Mouse (Mus musculus): ENCODE measurements around the gene Hecw2. TPM values are rescaled to one million over a fixed set of nuclear protein-coding genes. Genes with fewer than 3 reads are reported as not detected.

The Hecw2 gene
- polyA plus RNA-seq, 1 experiment from 2014 or later: 3.2 TPM

DNA sequence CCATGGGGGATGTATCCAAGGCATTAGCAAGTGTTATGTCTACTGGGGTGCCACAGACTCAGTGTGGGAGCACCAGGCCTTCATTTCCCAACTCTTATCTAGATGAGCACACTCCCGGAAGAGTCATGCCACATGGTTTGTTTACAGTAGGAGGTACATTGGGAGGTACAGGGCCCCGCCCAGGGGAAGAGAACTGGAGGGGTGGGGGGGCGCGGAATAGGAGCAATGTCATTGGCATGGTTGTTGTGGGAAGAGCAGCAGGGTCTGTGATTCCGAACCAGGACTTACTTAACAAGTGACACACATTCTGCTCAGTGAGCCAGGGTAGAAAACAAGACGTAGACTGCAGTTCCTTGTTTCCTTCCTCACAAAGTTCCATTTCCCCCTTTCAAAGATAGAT lies 344.1 kb downstream of the Hecw2 start:
- no peak overlapping the region for H3K4me2 ChIP-seq (replicated peaks; ENCODE audit: low read depth, low read length)
- no peak for ATAC-seq (ENCODE audit: low FRiP score, low TSS enrichment)
- no peak overlapping the region for H3K4me3 ChIP-seq (ENCODE audit: low read length)
- no peak overlapping the region for H3K27ac ChIP-seq (ENCODE audit: low read length)
- no peak overlapping the region for H3K9ac ChIP-seq (replicated peaks; ENCODE audit: low read length)
- peaks cover 2% of the 10 kb centered on the region; the same call in 1 of the 2 replicates for H3K4me1 ChIP-seq (ENCODE audit: insufficient read depth, low read length)
- no peaks in the 10 kb centered on the region for H3K9me3 ChIP-seq (ENCODE audit: low read length)
- no peaks in the 10 kb centered on the region for H3K27me3 ChIP-seq (ENCODE audit: insufficient read depth, low read length)
- 83% methylated on average over 6 of the region's 6 CpGs for WGBS
- H3K36me3 ChIP-seq (ENCODE audit: insufficient read depth, low read length): no peaks in the 10 kb centered on the region

DNA sequence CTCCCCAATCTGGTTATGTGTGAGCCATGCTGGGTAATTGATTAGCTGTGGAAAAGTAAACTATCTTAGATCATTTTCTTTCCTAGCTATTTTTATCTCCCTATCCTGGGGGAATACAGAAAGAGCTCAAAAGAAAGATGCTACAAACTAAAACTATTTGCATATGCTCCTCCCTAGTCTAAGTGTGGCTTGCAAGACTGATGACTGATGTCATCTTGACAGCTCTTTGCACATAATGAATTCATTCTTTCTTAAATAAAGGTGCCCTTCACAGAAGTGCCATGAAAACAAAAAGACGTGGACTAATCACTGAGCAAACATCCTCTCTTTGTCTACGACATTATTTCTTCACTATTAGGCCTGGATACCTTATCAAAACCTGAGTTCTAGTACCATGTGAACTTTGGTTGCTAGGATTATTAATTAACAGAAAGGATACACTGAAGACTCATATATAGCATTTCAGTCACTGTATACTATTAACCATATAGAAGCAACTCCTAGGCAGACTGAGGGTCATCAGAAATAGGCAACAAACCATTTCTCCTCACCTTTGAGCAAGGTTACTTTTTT lies 348.2 kb downstream of the Hecw2 start:
- ATAC-seq (ENCODE audit: low FRiP score, low TSS enrichment): no peak
- Histone ChIP-seq H3K27ac (ENCODE audit: low read length) (peak overlapping the region; percentile 37; the same call in 1 of the 2 replicates), H3K9ac (replicated peaks; ENCODE audit: low read length) (no peak overlapping the region), H3K36me3 (ENCODE audit: insufficient read depth, low read length) (no peaks in the 10 kb centered on the region), H3K4me1 (ENCODE audit: insufficient read depth, low read length) (peaks cover 7% of the 10 kb centered on the region; the same call in 1 of the 2 replicates), H3K4me3 (ENCODE audit: low read length) (no peak overlapping the region), H3K27me3 (ENCODE audit: insufficient read depth, low read length) (no peaks in the 10 kb centered on the region), H3K9me3 (ENCODE audit: low read length) (no peaks in the 10 kb centered on the region), H3K4me2 (replicated peaks; ENCODE audit: low read depth, low read length) (no peak overlapping the region)
- WGBS: 77% methylated on average over 2 of the region's 2 CpGs

DNA sequence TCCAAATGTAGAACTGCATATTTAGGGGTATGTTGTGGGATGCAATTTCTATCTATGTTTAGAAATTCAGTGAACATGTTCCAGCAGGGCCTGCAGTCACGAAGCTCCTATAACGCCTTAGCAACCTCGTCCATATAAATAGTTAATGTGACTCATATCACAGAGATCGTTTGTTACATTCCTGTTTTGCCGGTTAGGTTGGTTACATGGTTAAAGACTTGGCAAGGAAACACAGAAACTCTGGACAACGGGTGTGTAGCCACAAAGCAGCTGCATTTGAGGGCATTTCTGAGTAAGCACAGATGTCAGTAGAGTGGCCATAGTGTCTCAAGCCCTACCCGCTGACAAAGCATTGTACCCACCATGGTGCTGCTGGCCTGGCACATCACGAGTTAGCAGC lies 349.1 kb downstream of the Hecw2 start:
- no peak overlapping the region for H3K4me3 ChIP-seq (ENCODE audit: low read length)
- 66% methylated on average over 8 of the region's 8 CpGs for WGBS

DNA sequence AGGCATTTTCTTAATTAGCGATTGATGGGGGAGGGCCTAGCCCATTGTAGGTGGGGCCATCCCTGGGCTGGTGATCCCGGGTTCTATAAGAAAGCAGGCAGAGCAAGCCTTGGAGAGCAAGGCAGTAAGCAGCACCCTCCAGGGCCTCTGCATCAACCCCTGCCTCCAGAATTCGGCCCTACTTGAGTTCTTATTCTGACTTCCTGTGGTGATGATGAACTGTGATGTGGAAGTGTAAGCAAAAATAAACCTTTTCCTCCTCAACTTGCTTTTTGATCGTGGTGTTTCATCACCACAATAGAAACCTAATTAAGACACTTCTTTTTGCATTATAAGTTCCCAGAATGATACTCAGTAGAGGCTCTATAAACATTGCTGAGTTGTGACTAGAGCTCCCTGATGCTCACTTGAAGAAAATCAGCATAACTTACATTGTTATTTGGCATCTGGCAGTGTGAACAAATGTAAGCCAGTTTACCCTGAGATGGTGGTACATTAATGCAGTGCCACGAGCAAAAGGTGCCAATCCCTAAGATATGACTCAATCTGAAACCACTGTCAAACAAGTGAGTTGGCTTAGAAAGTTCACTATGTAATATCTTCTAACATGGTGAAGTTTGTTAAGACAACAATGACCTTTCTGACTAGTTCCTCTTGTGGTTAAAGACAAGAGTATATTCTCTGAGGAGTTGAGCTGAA lies 349.9 kb downstream of the Hecw2 start:
- 0 out of 2 replicates have a peak, but pooled peaks have one; percentile 24 for ATAC-seq (ENCODE audit: low FRiP score, low TSS enrichment)
- H3K9me3 ChIP-seq (ENCODE audit: low read length): no peaks in the 10 kb centered on the region
- peak overlapping the region; percentile 61 for H3K27ac ChIP-seq (ENCODE audit: low read length)
- 70% methylated on average over 5 of the region's 5 CpGs for WGBS
- no peaks in the 10 kb centered on the region for H3K27me3 ChIP-seq (ENCODE audit: insufficient read depth, low read length)
- peaks cover 7% of the 10 kb centered on the region; the same call in 1 of the 2 replicates for H3K4me1 ChIP-seq (ENCODE audit: insufficient read depth, low read length)
- no peak overlapping the region for H3K9ac ChIP-seq (replicated peaks; ENCODE audit: low read length)
- no peak overlapping the region for H3K4me2 ChIP-seq (replicated peaks; ENCODE audit: low read depth, low read length)
- no peak overlapping the region for H3K4me3 ChIP-seq (ENCODE audit: low read length)
- no peaks in the 10 kb centered on the region for H3K36me3 ChIP-seq (ENCODE audit: insufficient read depth, low read length)

More for the DNA sequence above, 349.1 kb downstream of the Hecw2 start:
- no peaks in the 10 kb centered on the region for H3K9me3 ChIP-seq (ENCODE audit: low read length)
- H3K9ac ChIP-seq (replicated peaks; ENCODE audit: low read length): no peak overlapping the region
- peak; percentile 64; the same call in 1 of the 2 replicates for ATAC-seq (ENCODE audit: low FRiP score, low TSS enrichment)
- no peak overlapping the region for H3K4me2 ChIP-seq (replicated peaks; ENCODE audit: low read depth, low read length)
- H3K27ac ChIP-seq (ENCODE audit: low read length): peak overlapping the region; percentile 37
- H3K27me3 ChIP-seq (ENCODE audit: insufficient read depth, low read length): no peaks in the 10 kb centered on the region
- H3K4me1 ChIP-seq (ENCODE audit: insufficient read depth, low read length): peaks cover 7% of the 10 kb centered on the region; the same call in 1 of the 2 replicates
- no peaks in the 10 kb centered on the region for H3K36me3 ChIP-seq (ENCODE audit: insufficient read depth, low read length)

DNA sequence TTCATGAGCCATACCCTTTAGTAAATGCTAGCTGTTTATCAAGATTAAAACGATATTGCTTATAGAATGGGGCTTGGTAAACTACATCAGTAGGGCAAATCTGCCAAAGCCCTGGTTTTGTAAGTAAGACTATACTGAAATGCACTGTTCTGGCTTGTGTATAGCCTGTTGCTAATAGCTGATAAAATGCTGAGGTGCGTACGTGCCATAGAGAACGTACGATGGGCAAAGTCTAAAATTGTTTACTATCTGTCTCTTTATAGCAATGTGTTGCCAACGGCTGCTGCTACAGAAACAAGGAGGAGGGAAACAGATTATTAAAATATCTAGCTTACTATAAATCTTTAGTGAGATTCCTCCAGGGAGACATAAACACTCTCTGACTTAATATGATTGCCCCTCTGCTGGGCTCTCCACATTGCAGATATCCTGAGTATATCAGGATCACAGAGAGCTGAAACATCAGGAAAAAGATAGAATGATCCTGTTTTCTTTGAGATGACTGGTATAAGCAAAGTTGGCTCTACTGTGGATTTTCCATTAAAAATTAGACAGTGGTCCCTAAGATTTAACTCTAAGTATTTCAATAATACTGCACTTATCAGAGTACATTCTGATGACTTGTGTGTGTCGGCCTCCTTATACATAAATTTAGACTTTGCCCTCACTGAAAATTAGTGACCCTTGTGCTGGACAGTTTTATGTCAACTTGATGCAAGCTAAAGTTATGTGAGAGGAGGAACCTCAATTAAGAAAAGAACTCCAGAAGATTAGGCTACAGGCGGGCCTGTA lies 350.6 kb downstream of the Hecw2 start:
- 68% methylated on average over 8 of the region's 8 CpGs for WGBS
- no peaks in the 10 kb centered on the region for H3K36me3 ChIP-seq (ENCODE audit: insufficient read depth, low read length)
- no peak overlapping the region for H3K4me2 ChIP-seq (replicated peaks; ENCODE audit: low read depth, low read length)
- peak overlapping the region; percentile 61; the same call in 1 of the 2 replicates for H3K27ac ChIP-seq (ENCODE audit: low read length)
- 0 out of 2 replicates have a peak, but pooled peaks have one; percentile 29 for ATAC-seq (ENCODE audit: low FRiP score, low TSS enrichment)
- no peak overlapping the region for H3K9ac ChIP-seq (replicated peaks; ENCODE audit: low read length)
- no peaks in the 10 kb centered on the region for H3K9me3 ChIP-seq (ENCODE audit: low read length)
- no peaks in the 10 kb centered on the region for H3K27me3 ChIP-seq (ENCODE audit: insufficient read depth, low read length)
- peaks cover 7% of the 10 kb centered on the region; the same call in 1 of the 2 replicates for H3K4me1 ChIP-seq (ENCODE audit: insufficient read depth, low read length)
- H3K4me3 ChIP-seq (ENCODE audit: low read length): no peak overlapping the region

DNA sequence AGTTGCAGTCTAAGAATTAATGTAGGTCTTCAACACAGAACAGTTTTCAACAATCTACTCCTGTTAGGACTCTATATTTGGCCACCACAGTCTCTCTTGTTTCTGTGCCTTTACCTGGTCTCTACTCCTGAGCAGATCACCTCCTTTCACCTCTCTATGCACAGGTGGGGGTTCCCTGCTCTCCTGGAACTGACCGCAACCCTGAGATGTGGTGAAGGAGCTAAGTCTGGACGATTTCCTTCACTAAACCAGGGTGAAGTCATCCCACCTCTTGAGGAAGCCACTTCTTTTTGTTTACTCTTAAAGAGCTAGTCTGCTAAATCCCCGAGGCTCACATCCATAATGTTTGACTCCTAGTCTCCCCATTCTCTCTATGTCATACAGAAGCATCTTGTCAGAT lies 351.9 kb downstream of the Hecw2 start:
- WGBS: 77% methylated on average over 3 of the region's 3 CpGs
- peaks cover 7% of the 10 kb centered on the region; the same call in 1 of the 2 replicates for H3K4me1 ChIP-seq (ENCODE audit: insufficient read depth, low read length)
- no peaks in the 10 kb centered on the region for H3K27me3 ChIP-seq (ENCODE audit: insufficient read depth, low read length)
- H3K4me3 ChIP-seq (ENCODE audit: low read length): no peak overlapping the region
- no peaks in the 10 kb centered on the region for H3K36me3 ChIP-seq (ENCODE audit: insufficient read depth, low read length)
- H3K4me2 ChIP-seq (replicated peaks; ENCODE audit: low read depth, low read length): no peak overlapping the region
- no peak overlapping the region for H3K9ac ChIP-seq (replicated peaks; ENCODE audit: low read length)
- no peaks in the 10 kb centered on the region for H3K9me3 ChIP-seq (ENCODE audit: low read length)
- H3K27ac ChIP-seq (ENCODE audit: low read length): no peak overlapping the region
- no peak for ATAC-seq (ENCODE audit: low FRiP score, low TSS enrichment)

DNA sequence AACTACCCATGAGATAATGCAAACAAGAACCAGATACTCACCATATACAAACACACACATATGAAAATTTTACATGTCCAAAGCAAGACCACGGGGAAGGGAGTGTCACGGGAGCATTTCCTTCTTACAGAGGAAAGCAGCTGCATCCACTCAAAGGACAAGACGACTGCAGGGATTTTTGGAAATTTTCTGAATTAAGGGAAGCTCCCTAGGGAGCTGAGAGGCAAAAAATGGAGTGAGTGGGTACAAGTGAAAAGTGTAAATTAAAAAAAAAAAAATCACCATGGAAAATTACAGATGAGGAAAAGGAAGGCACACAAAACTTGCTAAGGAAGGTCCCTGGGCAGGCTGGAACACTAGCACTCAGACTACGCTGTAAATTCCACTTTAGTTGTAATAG lies 353.9 kb downstream of the Hecw2 start:
- Histone ChIP-seq H3K27ac (ENCODE audit: low read length) (0 out of 2 replicates have a peak overlapping the region, but pooled peaks have one; percentile 50), H3K9ac (replicated peaks; ENCODE audit: low read length) (no peak overlapping the region), H3K4me2 (replicated peaks; ENCODE audit: low read depth, low read length) (no peak overlapping the region), H3K36me3 (ENCODE audit: insufficient read depth, low read length) (no peaks in the 10 kb centered on the region), H3K27me3 (ENCODE audit: insufficient read depth, low read length) (no peaks in the 10 kb centered on the region), H3K4me3 (ENCODE audit: low read length) (no peak overlapping the region), H3K4me1 (ENCODE audit: insufficient read depth, low read length) (peaks cover 6% of the 10 kb centered on the region; the same call in 1 of the 2 replicates), H3K9me3 (ENCODE audit: low read length) (no peaks in the 10 kb centered on the region)
- no peak; the same call in 1 of the 2 replicates for ATAC-seq (ENCODE audit: low FRiP score, low TSS enrichment)
- 44% methylated on average over 4 of the region's 4 CpGs for WGBS

DNA sequence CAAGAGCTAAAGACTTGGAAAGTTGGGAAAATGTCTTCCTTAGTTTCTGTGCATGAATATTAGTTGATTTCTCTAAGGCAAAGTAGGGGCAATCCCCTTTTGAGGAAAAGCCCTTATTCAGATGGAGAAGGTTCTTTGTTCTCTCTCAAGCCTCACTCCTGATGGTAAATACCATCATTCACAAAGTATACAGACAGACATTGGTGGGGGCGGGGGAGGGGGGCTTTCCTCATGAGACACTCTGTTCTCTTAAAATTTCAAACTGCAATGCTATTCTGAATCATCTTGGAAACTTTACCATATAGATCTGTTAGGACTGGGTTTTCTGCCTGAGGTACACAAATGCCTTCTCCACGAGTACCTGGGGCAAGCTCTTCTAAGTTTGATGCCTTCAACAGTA lies 355.6 kb downstream of the Hecw2 start:
- Histone ChIP-seq H3K9ac (replicated peaks; ENCODE audit: low read length) (no peak overlapping the region), H3K9me3 (ENCODE audit: low read length) (no peaks in the 10 kb centered on the region), H3K4me1 (ENCODE audit: insufficient read depth, low read length) (no peaks in the 10 kb centered on the region), H3K4me2 (replicated peaks; ENCODE audit: low read depth, low read length) (no peak overlapping the region), H3K27me3 (ENCODE audit: insufficient read depth, low read length) (no peaks in the 10 kb centered on the region), H3K27ac (ENCODE audit: low read length) (no peak overlapping the region), H3K4me3 (ENCODE audit: low read length) (no peak overlapping the region), H3K36me3 (ENCODE audit: insufficient read depth, low read length) (no peaks in the 10 kb centered on the region)
- no peak for ATAC-seq (ENCODE audit: low FRiP score, low TSS enrichment)
- 79% methylated on average over 2 of the region's 2 CpGs for WGBS

DNA sequence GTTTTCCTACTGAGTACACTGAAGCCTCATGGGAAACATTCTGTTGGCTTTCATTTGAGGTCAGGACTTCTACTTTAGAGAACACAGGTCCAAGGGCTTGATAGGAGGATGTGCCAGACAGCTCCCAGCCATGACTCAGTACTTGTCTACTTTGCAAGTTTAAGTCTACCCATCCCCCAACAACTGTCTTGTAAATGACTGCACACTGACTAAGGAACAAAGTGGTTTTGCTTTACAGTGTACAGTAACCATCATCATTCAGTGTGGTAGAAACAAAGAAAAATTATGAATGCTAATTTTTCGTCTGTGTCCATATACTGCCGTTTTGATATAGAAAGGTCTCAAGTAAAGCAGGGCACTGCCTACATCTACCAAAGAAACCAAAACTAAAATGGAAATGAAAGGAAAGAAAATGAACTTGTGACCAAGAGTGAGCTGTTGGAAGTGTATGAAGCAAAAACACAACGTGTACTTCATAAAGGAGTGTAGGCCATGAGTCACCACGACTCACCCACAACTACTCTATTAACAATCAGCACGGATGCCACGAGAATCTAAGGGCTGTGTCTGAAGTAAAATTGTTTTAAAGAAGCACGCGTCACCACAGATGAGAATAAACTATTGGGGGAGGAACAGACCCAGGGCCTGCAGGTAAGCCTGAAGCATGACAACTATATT lies 356.6 kb downstream of the Hecw2 start:
- WGBS: 88% methylated on average over 8 of the region's 8 CpGs
- no peak for ATAC-seq (ENCODE audit: low FRiP score, low TSS enrichment)
- no peaks in the 10 kb centered on the region for H3K27me3 ChIP-seq (ENCODE audit: insufficient read depth, low read length)
- H3K36me3 ChIP-seq (ENCODE audit: insufficient read depth, low read length): no peaks in the 10 kb centered on the region
- no peaks in the 10 kb centered on the region for H3K4me1 ChIP-seq (ENCODE audit: insufficient read depth, low read length)
- H3K4me2 ChIP-seq (replicated peaks; ENCODE audit: low read depth, low read length): no peak overlapping the region
- H3K9ac ChIP-seq (replicated peaks; ENCODE audit: low read length): no peak overlapping the region
- H3K9me3 ChIP-seq (ENCODE audit: low read length): no peaks in the 10 kb centered on the region
- H3K27ac ChIP-seq (ENCODE audit: low read length): no peak overlapping the region
- no peak overlapping the region for H3K4me3 ChIP-seq (ENCODE audit: low read length)
